ENCODE assay signal across 14 mouse cellular contexts in genomic region chr14:22587958-22588296, GRCm38 (mm10).
"Had no signal": no experiment of that assay in that cellular context is flagged by ENCODE, and none has a peak within 500 bp of the region (broad histone marks: within the 10 kb centered on the region; RNA-seq: fewer than 3 reads in every experiment).

No protein-coding gene starts in this region.

- H3K36me3 ChIP-seq: limb, embryonic 12.5 days; lung, embryonic 15.5 days; neural tube, embryonic 13.5 days had no signal

- H3K4me1 ChIP-seq: megakaryocyte, embryonic 14.5 days had no signal

- H3K9ac ChIP-seq: limb, embryonic 12.5 days; lung, embryonic 15.5 days; neural tube, embryonic 13.5 days had no signal

- H3K9me3 ChIP-seq: limb, embryonic 12.5 days; lung, embryonic 15.5 days; megakaryocyte, embryonic 14.5 days; neural tube, embryonic 13.5 days had no signal

- H3K27ac ChIP-seq: kidney, postnatal 0 days; layer of hippocampus, adult 2 months; limb, embryonic 12.5 days; lung, embryonic 15.5 days; macrophage; neural tube, embryonic 13.5 days had no signal

- H3K4me2 ChIP-seq: limb, embryonic 12.5 days; liver, embryonic 11.5 days; lung, embryonic 15.5 days; midbrain, embryonic 11.5 days; neural tube, embryonic 13.5 days had no signal

- ATAC-seq: midbrain, embryonic 16.5 days had no signal

- H3K27me3 ChIP-seq: lung, embryonic 15.5 days; megakaryocyte, embryonic 14.5 days had no signal

- DNase-seq: kidney, adult 8-10 months; kidney, postnatal 36 days; retina, postnatal 1 day; thymus, postnatal 4 days had no signal

- H3K4me3 ChIP-seq: layer of hippocampus, adult 2 months; limb, embryonic 12.5 days; lung, embryonic 15.5 days; megakaryocyte, embryonic 14.5 days; neural tube, embryonic 13.5 days had no signal
